Mouse (Mus musculus): ENCODE data around the gene Pgm5. TPM values are rescaled to one million over a fixed set of nuclear protein-coding genes. Genes with fewer than 3 reads are reported as not detected.

The Pgm5 gene
- polyA plus RNA-seq (2015; fragmentation: Nextera tagmentation; extraction: Ambion mirVana): 3.0 and 4.8 TPM in 2 replicates

DNA sequence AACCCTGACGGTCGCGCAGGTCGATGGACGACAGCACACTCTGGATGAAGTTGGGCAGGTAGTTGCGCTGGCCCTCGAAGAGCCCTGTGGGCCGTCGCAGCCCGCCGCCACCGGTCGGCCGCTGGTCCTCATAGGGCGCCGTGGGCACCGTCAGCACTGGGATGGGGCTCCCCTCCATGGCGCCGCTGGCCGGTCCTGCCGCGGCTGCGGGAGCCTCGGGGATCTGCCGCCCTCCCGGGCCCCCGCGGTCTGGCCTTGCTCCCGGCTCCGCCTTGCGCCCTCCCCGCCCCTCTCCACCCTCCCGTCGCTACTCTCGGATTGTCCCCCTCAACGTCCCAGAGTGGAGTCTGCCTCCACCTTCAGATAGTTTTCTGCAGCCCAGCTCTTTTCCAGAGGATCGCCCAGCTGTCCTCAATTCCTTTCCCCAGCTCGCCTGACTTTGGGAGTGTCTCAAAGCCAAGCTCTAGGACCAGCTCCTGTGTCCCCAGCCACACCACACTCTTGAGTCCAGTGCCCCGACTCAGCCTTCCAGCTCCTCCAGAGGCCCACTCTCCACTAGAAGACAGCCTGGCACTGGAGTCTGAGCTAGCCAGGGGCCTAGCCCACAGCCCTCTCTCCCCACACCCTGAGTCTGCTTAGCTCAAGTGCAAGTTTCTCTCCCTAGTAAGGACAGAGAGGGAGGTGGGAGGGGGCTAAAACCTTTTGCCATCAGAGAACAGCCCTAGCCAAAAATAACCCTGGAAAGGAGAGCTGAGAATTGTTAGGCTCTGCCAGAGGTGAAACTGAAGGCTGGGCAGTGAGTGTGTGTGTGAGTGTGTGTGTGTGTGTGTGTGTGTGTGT lies at the start of gene Pgm5:
TSS of gene Pgm5 (minus strand) at position 244 of the 840 bp plus-strand sequence.
- Histone ChIP-seq H3K4me2 (ENCODE audit: low read depth, low read length) (peak within 1 kb of the TSS; percentile 77), H3K27me3 (replicated peaks; ENCODE audit: control insufficient read depth, insufficient read depth, low read length) (peaks cover 2% of the 10 kb centered on the region; the same call in 1 of the 2 replicates), H3K36me3 (ENCODE audit: control insufficient read depth, insufficient read depth, low read length) (no peaks in the 10 kb centered on the region), H3K27ac (ENCODE audit: low read length) (peak within 1 kb of the TSS; percentile 48), H3K9ac (ENCODE audit: low read depth, low read length) (peak within 1 kb of the TSS; percentile 77), H3K4me1 (ENCODE audit: control insufficient read depth, insufficient read depth, low read length) (peaks cover 3% of the 10 kb centered on the region), H3K4me3 (ENCODE audit: low read length) (peak within 1 kb of the TSS; percentile 69), H3K9me3 (ENCODE audit: control insufficient read depth, low read length) (no peaks in the 10 kb centered on the region)
- WGBS: under 1% methylated on average over 39 of the region's 39 CpGs
- peak; percentile 88 for ATAC-seq

- Histone ChIP-seq H3K9me3 (ENCODE audit: control insufficient read depth, low read length) (no peaks in the 10 kb centered on the region), H3K36me3 (ENCODE audit: control insufficient read depth, insufficient read depth, low read length) (no peaks in the 10 kb centered on the region), H3K27ac (ENCODE audit: low read length) (no peak overlapping the region), H3K9ac (ENCODE audit: low read depth, low read length) (no peak overlapping the region), H3K27me3 (replicated peaks; ENCODE audit: control insufficient read depth, insufficient read depth, low read length) (peaks cover 10% of the 10 kb centered on the region), H3K4me3 (ENCODE audit: low read length) (no peak overlapping the region), H3K4me2 (ENCODE audit: low read depth, low read length) (no peak overlapping the region), H3K4me1 (ENCODE audit: control insufficient read depth, insufficient read depth, low read length) (no peaks in the 10 kb centered on the region)
- no peak for ATAC-seq
- 91% methylated on average over 3 of the region's 3 CpGs for WGBS
Observed at GRCm38 (mm10) chr19:24908385-24909155, 46.9 kb upstream of the Pgm5 start.

GRCm38 (mm10) chr19:24907655-24908054 lies 46.0 kb upstream of the Pgm5 start:
- H3K4me2 ChIP-seq (ENCODE audit: low read depth, low read length): no peak overlapping the region
- 95% methylated on average over 5 of the region's 6 CpGs for WGBS
- H3K4me3 ChIP-seq (ENCODE audit: low read length): no peak overlapping the region
- no peaks in the 10 kb centered on the region for H3K9me3 ChIP-seq (ENCODE audit: control insufficient read depth, low read length)
- peaks cover 17% of the 10 kb centered on the region for H3K27me3 ChIP-seq (replicated peaks; ENCODE audit: control insufficient read depth, insufficient read depth, low read length)
- H3K4me1 ChIP-seq (ENCODE audit: control insufficient read depth, insufficient read depth, low read length): no peaks in the 10 kb centered on the region
- no peak for ATAC-seq
- H3K9ac ChIP-seq (ENCODE audit: low read depth, low read length): no peak overlapping the region
- no peaks in the 10 kb centered on the region for H3K36me3 ChIP-seq (ENCODE audit: control insufficient read depth, insufficient read depth, low read length)
- no peak overlapping the region for H3K27ac ChIP-seq (ENCODE audit: low read length)

GRCm38 (mm10) chr19:24902821-24903220 lies 41.2 kb upstream of the Pgm5 start:
- WGBS: 48% methylated on average over 2 of the region's 2 CpGs
- Histone ChIP-seq H3K4me3 (ENCODE audit: low read length) (no peak overlapping the region), H3K36me3 (ENCODE audit: control insufficient read depth, insufficient read depth, low read length) (no peaks in the 10 kb centered on the region), H3K27me3 (replicated peaks; ENCODE audit: control insufficient read depth, insufficient read depth, low read length) (peaks cover 49% of the 10 kb centered on the region), H3K9me3 (ENCODE audit: control insufficient read depth, low read length) (no peaks in the 10 kb centered on the region), H3K9ac (ENCODE audit: low read depth, low read length) (no peak overlapping the region), H3K27ac (ENCODE audit: low read length) (no peak overlapping the region), H3K4me2 (ENCODE audit: low read depth, low read length) (no peak overlapping the region), H3K4me1 (ENCODE audit: control insufficient read depth, insufficient read depth, low read length) (peaks cover 12% of the 10 kb centered on the region)
- ATAC-seq: no peak

GRCm38 (mm10) chr19:24902256-24902655 lies 40.6 kb upstream of the Pgm5 start:
- 6% methylated on average over 2 of the region's 2 CpGs for whole genome bisulfite sequencing
- no peak overlapping the region for H3K27ac ChIP-seq (ENCODE audit: low read length)
- no peak overlapping the region for H3K9ac ChIP-seq (ENCODE audit: low read depth, low read length)
- H3K4me3 ChIP-seq (ENCODE audit: low read length): no peak overlapping the region
- no peak for ATAC-seq
- H3K36me3 ChIP-seq (ENCODE audit: control insufficient read depth, insufficient read depth, low read length): no peaks in the 10 kb centered on the region
- no peaks in the 10 kb centered on the region for H3K9me3 ChIP-seq (ENCODE audit: control insufficient read depth, low read length)
- no peak overlapping the region for H3K4me2 ChIP-seq (ENCODE audit: low read depth, low read length)
- peaks cover 17% of the 10 kb centered on the region for H3K4me1 ChIP-seq (ENCODE audit: control insufficient read depth, insufficient read depth, low read length)
- H3K27me3 ChIP-seq (replicated peaks; ENCODE audit: control insufficient read depth, insufficient read depth, low read length): peaks cover 55% of the 10 kb centered on the region

DNA sequence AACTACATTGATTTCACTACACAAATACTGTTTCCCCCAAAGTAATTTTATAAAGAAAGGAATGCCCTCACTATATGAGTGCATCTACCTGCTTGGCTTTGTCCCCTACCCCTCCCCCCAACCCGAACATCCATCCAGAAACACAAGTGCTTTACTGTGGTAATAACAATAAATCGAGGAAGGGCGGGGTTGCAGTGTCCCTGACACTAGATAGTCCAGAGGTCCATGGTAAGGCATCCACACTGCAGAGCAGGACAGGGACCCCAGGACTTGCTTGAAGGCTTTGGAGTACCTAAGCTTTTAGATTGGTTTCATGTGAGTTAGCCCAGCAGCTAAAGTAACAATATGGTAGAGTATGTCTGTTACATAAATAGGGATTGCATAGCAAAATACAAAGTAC lies 40.0 kb upstream of the Pgm5 start:
- Histone ChIP-seq H3K4me1 (ENCODE audit: control insufficient read depth, insufficient read depth, low read length) (peaks cover 20% of the 10 kb centered on the region), H3K9me3 (ENCODE audit: control insufficient read depth, low read length) (no peaks in the 10 kb centered on the region), H3K27ac (ENCODE audit: low read length) (no peak overlapping the region), H3K36me3 (ENCODE audit: control insufficient read depth, insufficient read depth, low read length) (no peaks in the 10 kb centered on the region), H3K27me3 (replicated peaks; ENCODE audit: control insufficient read depth, insufficient read depth, low read length) (peaks cover 60% of the 10 kb centered on the region), H3K9ac (ENCODE audit: low read depth, low read length) (no peak overlapping the region), H3K4me2 (ENCODE audit: low read depth, low read length) (no peak overlapping the region), H3K4me3 (ENCODE audit: low read length) (no peak overlapping the region)
- 8% methylated on average over 3 of the region's 3 CpGs for WGBS
- ATAC-seq: no peak

DNA sequence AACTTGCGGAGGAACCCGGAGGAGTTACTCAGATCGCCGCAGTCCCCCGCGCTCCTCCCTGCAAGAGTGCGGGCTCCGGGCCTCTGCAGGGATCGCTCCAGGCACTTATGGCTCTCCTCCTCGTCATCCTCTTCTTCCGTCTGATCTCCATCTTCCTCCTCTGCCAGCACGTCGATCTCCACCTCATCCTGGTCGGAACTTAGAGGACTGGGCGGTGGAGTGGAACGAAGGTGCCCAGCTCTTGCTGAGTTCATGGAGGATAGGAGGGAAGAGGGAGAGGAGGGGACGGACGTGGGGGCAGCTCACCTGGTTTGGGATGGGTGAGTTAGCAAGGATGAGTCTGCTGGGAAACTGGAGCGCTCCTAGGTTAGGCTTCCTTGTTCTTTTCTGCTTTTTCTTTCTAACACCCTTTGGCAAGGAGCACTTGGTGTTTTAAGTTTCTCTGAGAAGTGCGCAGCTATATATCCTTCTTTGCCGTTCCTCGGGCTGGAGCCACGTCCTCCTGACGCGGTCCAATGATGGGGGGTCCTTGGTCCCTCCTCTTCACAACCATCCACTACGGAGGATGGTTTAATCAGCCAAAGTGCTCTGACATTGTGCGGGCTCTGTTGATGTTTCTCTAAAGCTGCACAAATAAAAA lies 39.0 kb upstream of the Pgm5 start, which contains the start of gene Foxd4:
TSS of gene Foxd4 (minus strand) at position 617 of the 640 bp plus-strand sequence.
- H3K27me3 ChIP-seq (replicated peaks; ENCODE audit: control insufficient read depth, insufficient read depth, low read length): peaks cover 66% of the 10 kb centered on the region
- H3K36me3 ChIP-seq (ENCODE audit: control insufficient read depth, insufficient read depth, low read length): no peaks in the 10 kb centered on the region
- H3K9ac ChIP-seq (ENCODE audit: low read depth, low read length): no peak within 1 kb of the TSS
- no peak within 1 kb of the TSS for H3K27ac ChIP-seq (ENCODE audit: low read length)
- peaks cover 20% of the 10 kb centered on the region for H3K4me1 ChIP-seq (ENCODE audit: control insufficient read depth, insufficient read depth, low read length)
- H3K9me3 ChIP-seq (ENCODE audit: control insufficient read depth, low read length): no peaks in the 10 kb centered on the region
- peak within 1 kb of the TSS; percentile 51 for H3K4me2 ChIP-seq (ENCODE audit: low read depth, low read length)
- H3K4me3 ChIP-seq (ENCODE audit: low read length): peak within 1 kb of the TSS; percentile 38
- WGBS: 1% methylated on average over 27 of the region's 27 CpGs
- no peak for ATAC-seq

DNA sequence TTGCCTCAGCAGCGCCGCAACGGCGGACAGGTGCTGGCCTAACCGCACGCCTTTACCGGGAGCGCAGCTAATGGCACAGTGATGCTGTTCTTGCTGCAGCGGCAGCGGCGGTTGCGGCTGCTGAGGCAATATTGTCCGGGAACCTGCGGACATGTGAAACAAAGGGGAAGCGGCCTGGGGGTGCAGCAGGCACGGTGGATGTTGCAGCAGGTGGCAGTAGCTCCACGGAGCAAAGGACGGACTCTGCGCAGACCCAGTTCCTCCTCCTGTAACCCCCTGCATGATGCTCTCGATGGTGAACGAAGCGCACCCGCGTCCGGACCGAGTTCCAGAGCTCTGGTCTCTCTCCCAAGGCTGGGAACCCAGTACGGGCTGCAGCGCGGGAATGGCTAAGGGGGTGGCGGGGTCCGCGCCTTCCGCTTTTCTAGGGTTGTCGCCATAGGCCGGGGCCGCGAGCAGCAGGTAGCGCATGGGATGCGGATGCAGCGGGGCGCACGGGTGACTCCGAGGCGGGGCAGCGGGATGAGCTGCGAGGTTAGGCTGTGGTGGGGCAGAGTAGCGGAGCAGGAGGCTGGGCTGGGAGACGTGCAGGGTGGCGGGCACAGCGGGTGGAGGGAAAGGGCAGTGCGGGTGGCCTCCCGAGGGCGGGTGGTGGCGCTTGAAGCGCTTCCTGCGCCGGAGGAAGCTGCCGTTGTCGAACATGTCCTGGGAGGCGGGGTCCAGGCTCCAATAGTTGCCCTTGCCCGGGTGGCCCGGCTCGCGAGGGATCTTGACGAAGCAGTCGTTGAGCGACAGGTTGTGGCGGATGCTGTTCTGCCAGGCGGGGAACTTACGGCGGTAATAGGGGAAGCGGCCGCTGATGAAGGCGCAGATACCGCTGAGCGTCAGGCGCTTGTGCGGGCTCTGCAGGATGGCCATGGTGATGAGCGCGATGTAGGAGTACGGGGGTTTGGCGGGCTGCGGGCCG lies 38.2 kb upstream of the Pgm5 start:
- H3K4me2 ChIP-seq (ENCODE audit: low read depth, low read length): peak overlapping the region; percentile 51
- peaks cover 20% of the 10 kb centered on the region for H3K4me1 ChIP-seq (ENCODE audit: control insufficient read depth, insufficient read depth, low read length)
- no peak overlapping the region for H3K9ac ChIP-seq (ENCODE audit: low read depth, low read length)
- no peak overlapping the region for H3K27ac ChIP-seq (ENCODE audit: low read length)
- peak; percentile 46; the same call in 1 of the 2 replicates for ATAC-seq
- H3K27me3 ChIP-seq (replicated peaks; ENCODE audit: control insufficient read depth, insufficient read depth, low read length): peaks cover 67% of the 10 kb centered on the region
- no peaks in the 10 kb centered on the region for H3K9me3 ChIP-seq (ENCODE audit: control insufficient read depth, low read length)
- no peaks in the 10 kb centered on the region for H3K36me3 ChIP-seq (ENCODE audit: control insufficient read depth, insufficient read depth, low read length)
- under 1% methylated on average over 84 of the region's 84 CpGs for WGBS
- H3K4me3 ChIP-seq (ENCODE audit: low read length): peak overlapping the region; percentile 38
